Mouse (Mus musculus) G1E (cell line): Measurements from ENCODE around the gene Gna15. TPM values are rescaled to one million over a fixed set of nuclear protein-coding genes. Genes with fewer than 3 reads are reported as not detected.

Experiments used
- ATAC-seq: 2 replicates; pipeline ENCODE4 v1.8.0; 2016; ENCODE audit warnings: mild to moderate bottlenecking; ENCODE audit not compliant: insufficient number of reproducible peaks, poor library complexity, low FRiP score, severe bottlenecking; ENCODE audit errors: extremely low read depth
- DNase-seq: peaks from one replicate; pipeline ENCODE4 v3.0.0; 2012; ENCODE audit warnings: low spot score
- H3K27me3 ChIP-seq: 2 replicates; pipeline ENCODE4 v1.6.1; 2012; ENCODE audit warnings: mild to moderate bottlenecking, low read length, inconsistent platforms; ENCODE audit not compliant: insufficient read depth
- H3K36me3 ChIP-seq: replicated peaks from 2 replicates; pipeline ENCODE3; 2012; ENCODE audit warnings: mild to moderate bottlenecking, inconsistent platforms
- H3K4me1 ChIP-seq: 2 replicates; pipeline ENCODE4 v1.6.1; 2012; ENCODE audit warnings: low read depth, low read length, inconsistent platforms, mixed read lengths; ENCODE audit not compliant: insufficient read depth
- H3K4me3 ChIP-seq: 2 replicates; pipeline ENCODE4 v1.5.1; 2012; ENCODE audit warnings: low read depth, mild to moderate bottlenecking, inconsistent platforms, low read length, moderate library complexity, mixed read lengths
- H3K9me3 ChIP-seq: replicated peaks from 2 replicates; pipeline ENCODE4 v1.6.1; 2012; ENCODE audit warnings: inconsistent platforms
- CTCF ChIP-seq: IDR thresholded peaks from 2 replicates; pipeline ENCODE4 v1.5.1; 2012; ENCODE audit warnings: low read depth, low read length, inconsistent platforms, mixed read lengths
- GATA1 ChIP-seq: IDR thresholded peaks from 2 replicates; pipeline ENCODE4 v1.6.1; 2012; ENCODE audit warnings: borderline replicate concordance, low read length, inconsistent platforms, mixed read lengths
- GATA2 ChIP-seq: IDR thresholded peaks from 2 replicates; pipeline ENCODE4 v1.6.1; 2012; ENCODE audit warnings: low read depth, low read length, inconsistent platforms, borderline replicate concordance
- POLR2AphosphoS5 ChIP-seq: IDR thresholded peaks from 2 replicates; pipeline ENCODE4 v1.6.1; 2012; ENCODE audit warnings: low read depth, low read length, inconsistent platforms; ENCODE audit not compliant: insufficient replicate concordance
- TAL1 ChIP-seq: conservative IDR thresholded peaks from 2 replicates; pipeline ENCODE4 v1.6.1; 2012; ENCODE audit warnings: low read depth, low read length, inconsistent platforms, mixed read lengths
- polyA plus RNA-seq: library from polyadenylated mRNA; stranded (reverse); fragments of >175 nt; gene quantifications from 2 replicates; pipeline ENCODE4 v1.2.3, GENCODE M21; 2012
- total RNA-seq, 2 experiments: library from RNA; stranded (forward) in 1 of 2; stranded (reverse) in 1 of 2; fragments of 200-1000 nt in 1 of 2; fragments of >200 nt in 1 of 2; fragmentation: Nextera tagmentation in 1 of 2; gene quantifications; 2 replicates each; pipeline ENCODE4 v1.2.3; 2014 to 2017

Gene Gna15
- total and polyA plus RNA-seq, 3 experiments: 16.5 to 22.5 (median 20.1) TPM

- TF ChIP-seq GATA1: no peak
- no peak for TF ChIP-seq TAL1
- no peak for TF ChIP-seq GATA2
- no peak for TF ChIP-seq CTCF
- TF ChIP-seq POLR2AphosphoS5: no peak
- no peak for DNase-seq
- no peaks in the 10 kb centered on the region for H3K27me3 ChIP-seq
- no peak for ATAC-seq
- H3K36me3 ChIP-seq: no peaks in the 10 kb centered on the region
- H3K4me3 ChIP-seq: no peak overlapping the region
- peaks cover 7% of the 10 kb centered on the region; the same call in 1 of the 2 replicates for H3K9me3 ChIP-seq
- H3K4me1 ChIP-seq: peaks cover 39% of the 10 kb centered on the region
These were observed 30.1 kb upstream of the Gna15 start for GRCm38 (mm10) chr10:81553807-81554755.

- Histone ChIP-seq H3K4me1 (peaks cover 37% of the 10 kb centered on the region), H3K27me3 (no peaks in the 10 kb centered on the region), H3K36me3 (no peaks in the 10 kb centered on the region), H3K4me3 (no peak overlapping the region), H3K9me3 (peaks cover 7% of the 10 kb centered on the region; the same call in 1 of the 2 replicates)
- TF ChIP-seq TAL1 (no peak), GATA1 (no peak), CTCF (peak; percentile 34)
- DNase-seq (no peak), ATAC-seq (no peak)
These were observed 29.2 kb upstream of the Gna15 start for GRCm38 (mm10) chr10:81553232-81553631.

- Histone ChIP-seq H3K9me3 (peaks cover 7% of the 10 kb centered on the region; the same call in 1 of the 2 replicates), H3K27me3 (no peaks in the 10 kb centered on the region), H3K4me1 (peaks cover 42% of the 10 kb centered on the region), H3K4me3 (no peak overlapping the region; the same call in 1 of the 2 replicates), H3K36me3 (no peaks in the 10 kb centered on the region)
- TF ChIP-seq CTCF (peak; percentile 81), GATA1 (no peak), TAL1 (no peak), POLR2AphosphoS5 (no peak), GATA2 (no peak)
- peak; percentile 61 for DNase-seq
- ATAC-seq: peak; percentile 54; the same call in 1 of the 2 replicates
These were observed 27.6 kb upstream of the Gna15 start for GRCm38 (mm10) chr10:81551597-81552102.

GRCm38 (mm10) chr10:81550257-81550656 is 26.2 kb upstream of the Gna15 start:
- DNase-seq (no peak), ATAC-seq (no peak)
- Histone ChIP-seq H3K4me1 (peaks cover 55% of the 10 kb centered on the region), H3K9me3 (peaks cover 4% of the 10 kb centered on the region; the same call in 1 of the 2 replicates), H3K36me3 (no peaks in the 10 kb centered on the region), H3K27me3 (no peaks in the 10 kb centered on the region), H3K4me3 (peak overlapping the region; percentile 45; the same call in 1 of the 2 replicates)
- no peak for TF ChIP-seq GATA1
- TF ChIP-seq CTCF: peak; percentile 90

- H3K4me3 ChIP-seq: no peak overlapping the region
- no peaks in the 10 kb centered on the region for H3K36me3 ChIP-seq
- ATAC-seq (no peak), DNase-seq (no peak)
- H3K27me3 ChIP-seq: no peaks in the 10 kb centered on the region
- no peak for TF ChIP-seq TAL1
- no peak for TF ChIP-seq GATA2
- no peak for TF ChIP-seq CTCF
- TF ChIP-seq GATA1: no peak
- TF ChIP-seq POLR2AphosphoS5: no peak
- H3K9me3 ChIP-seq: peaks cover 4% of the 10 kb centered on the region; the same call in 1 of the 2 replicates
- peaks cover 63% of the 10 kb centered on the region for H3K4me1 ChIP-seq
These were observed 24.9 kb upstream of the Gna15 start for GRCm38 (mm10) chr10:81548944-81549343.

GRCm38 (mm10) chr10:81546788-81547571 is 23.0 kb upstream of the Gna15 start:
- Histone ChIP-seq H3K36me3 (peaks cover 18% of the 10 kb centered on the region), H3K4me3 (0 out of 2 replicates have a peak overlapping the region, but pooled peaks have one; percentile 1), H3K9me3 (no peaks in the 10 kb centered on the region), H3K4me1 (peaks cover 78% of the 10 kb centered on the region), H3K27me3 (no peaks in the 10 kb centered on the region)
- DNase-seq (no peak), ATAC-seq (no peak)
- no peak for TF ChIP-seq GATA1
- no peak for TF ChIP-seq POLR2AphosphoS5
- TF ChIP-seq GATA2: no peak
- TF ChIP-seq CTCF: no peak
- no peak for TF ChIP-seq TAL1
